Mouse (Mus musculus) liver, postnatal 0 days (tissue): ENCODE results near the gene Gm20388.

ENCODE experiments used
- CTCF ChIP-seq: sonication (generic); IDR thresholded peaks from 2 replicates; pipeline ENCODE4 v1.5.1; 2016; ENCODE audit warnings: antibody characterized with exemption, low read depth
- EP300 ChIP-seq: IDR thresholded peaks from 2 replicates; pipeline ENCODE4 v1.6.1; 2016; ENCODE audit warnings: antibody characterized with exemption, low read depth, mild to moderate bottlenecking

GRCm38 (mm10) chr8:122240241-122241026 lies 2329.8 kb downstream of the Gm20388 start:
- TF ChIP-seq EP300 (no peak), CTCF (no peak)
